Comparison of ENCODE assay signal across 10 mouse cellular contexts in genomic region chr7:47072551-47072950, GRCm38 (mm10). TPM values are rescaled to one million over a fixed set of nuclear protein-coding genes. Genes with fewer than 3 reads are reported as not detected.
DNase-seq lines count a peak whose midpoint lies in the region; TF ChIP-seq lines count a peak whose summit lies in the region.
"Had no signal": no experiment of that assay in that cellular context is flagged by ENCODE, and none has a peak within 500 bp of the region (broad histone marks: within the 10 kb centered on the region; RNA-seq: fewer than 3 reads in every experiment).

No protein-coding gene starts in this region.

- H3K27ac ChIP-seq in gastrocnemius, adult 2 months: no peak overlapping the region
- H3K27ac ChIP-seq in layer of hippocampus, adult 2 months: no peak overlapping the region
- H3K27ac ChIP-seq: forebrain, embryonic 12.5 days had no signal

- intact Hi-C loops in gastrocnemius, adult 2 months (cut with DNase I): no loop called here

- TF ChIP-seq CTCF in gastrocnemius, adult 2 months (IDR thresholded peaks at IDR 0.05): peak; percentile 28; the same call in 1 of the 2 replicates
- TF ChIP-seq CTCF in layer of hippocampus, adult 2 months (conservative IDR thresholded peaks at IDR 0.05): peak; percentile 66

- no peak for DNase-seq in gastrocnemius, adult 2 months
- DNase-seq in gastrocnemius, postnatal 4 days (ENCODE audit: low spot score in 2 of 2): no peak
- no peak for DNase-seq in layer of hippocampus, adult 2 months (ENCODE audit: low spot score in 2 of 2)
- no peak for DNase-seq in layer of hippocampus, adult 18-20 months (ENCODE audit: low spot score in 2 of 2)
- DNase-seq in A20 (ENCODE audit: low read depth, low spot score) (peak; percentile 28), adipocyte (ENCODE audit: low spot score) (peak; percentile 18)
- DNase-seq in T-cell, adult 2 months (ENCODE audit: low spot score): no peak
- no peak for DNase-seq in frontal cortex, postnatal 36 days (ENCODE audit: low spot score in 2 of 2)
- DNase-seq: thymus, postnatal 14 days had no signal

- H3K4me3 ChIP-seq in gastrocnemius, adult 2 months: no peak overlapping the region
- no peak overlapping the region for H3K4me3 ChIP-seq in layer of hippocampus, adult 2 months
- H3K4me3 ChIP-seq: forebrain, embryonic 12.5 days had no signal

RNA-seq across cellular contexts. Expression of gene Tmem86a, which starts 22.1 kb away (rescaled TPM):
- total RNA-seq in gastrocnemius, adult 2 months (2021): 1 to 10 TPM; 4.0 to 4.8 TPM
- 1 to 10 TPM; 9.4 to 9.5 TPM for total RNA-seq in gastrocnemius, postnatal 4 days (2021)
- total RNA-seq in layer of hippocampus, adult 2 months (2021): 10 to 100 TPM in 1 of 2 experiments, 1 to 10 TPM in 1; 9.8 to 14.0 TPM
- 10 to 100 TPM in 1 of 2 experiments, 1 to 10 TPM in 1; 9.4 to 11.7 TPM for total RNA-seq in layer of hippocampus, adult 18-20 months (2021)

Comparison
In these comparisons a context has a peak if more than half of its experiments do, and no peak if none do; other contexts are left out.
1. DNase-seq: peak in A20 (single experiment) and adipocyte (single experiment); none in gastrocnemius, adult 2 months (single experiment), gastrocnemius, postnatal 4 days (0 of 2), layer of hippocampus, adult 2 months (0 of 2), layer of hippocampus, adult 18-20 months (0 of 2), T-cell, adult 2 months (single experiment) and frontal cortex, postnatal 36 days (0 of 2).